In the genomic region with DNA sequence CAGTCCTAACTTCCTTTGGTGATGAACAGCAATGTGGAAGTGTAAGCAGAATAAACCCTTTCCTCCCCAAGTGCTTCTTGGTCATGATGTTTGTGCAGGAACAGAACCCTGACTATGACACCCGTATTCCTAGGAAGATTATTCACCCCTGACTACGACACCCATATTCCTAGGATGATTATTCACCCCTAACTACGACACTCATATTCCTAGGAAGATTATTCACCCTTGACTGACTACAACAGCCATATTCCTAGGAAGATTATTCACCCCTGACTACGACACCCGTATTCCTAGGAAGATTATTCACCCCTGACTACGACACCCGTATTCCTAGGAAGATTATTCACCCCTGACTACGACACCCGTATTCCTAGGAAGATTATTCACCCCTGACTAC, we compare ENCODE assay signal across 2 mouse cellular contexts.
A peak's percentile ranks its signal among the peaks of the same experiment; 100 is the strongest.
DNase-seq lines count a peak whose midpoint lies in the region.

No protein-coding gene starts in this region.

- peak; percentile 52 for DNase-seq in retina, postnatal 1 day
- DNase-seq in retina, postnatal 7 days (ENCODE audit: low read depth, low spot score): peak; percentile 63
